Mouse (Mus musculus) brain, embryonic 14.5 days (tissue): Measurements from ENCODE around the gene Gucd1.

Experiments
- CTCF ChIP-seq: fragments of 200-500 bp; IDR thresholded peaks from 2 replicates; pipeline ENCODE4 v1.5.1; 2012; ENCODE audit warnings: inconsistent platforms, mild to moderate bottlenecking, moderate library complexity, borderline replicate concordance; ENCODE audit not compliant: insufficient read depth, insufficient read length; ENCODE audit errors: extremely low read depth
- POLR2A ChIP-seq: fragments of 200-500 bp; IDR thresholded peaks from 2 replicates; pipeline ENCODE4 v1.6.1; 2012; ENCODE audit warnings: mild to moderate bottlenecking, inconsistent platforms, borderline replicate concordance; ENCODE audit not compliant: poor library complexity, insufficient read depth, insufficient read length, severe bottlenecking; ENCODE audit errors: extremely low read depth

GRCm38 (mm10) chr10:75355341-75355740 lies 162.4 kb downstream of the Gucd1 start:
- TF ChIP-seq POLR2A, result no peak
- no peak for TF ChIP-seq CTCF
